Mouse (Mus musculus): ENCODE results near the gene Palm2. TPM values are rescaled to one million over a fixed set of nuclear protein-coding genes. Genes with fewer than 3 reads are reported as not detected.

Gene Palm2
- polyA plus RNA-seq, 1 experiment from 2014 or later, result 13.2 TPM

GRCm38 (mm10) chr4:57446082-57446481, 12.0 kb downstream of the Palm2 start:
- no peak overlapping the region for H3K4me3 ChIP-seq (replicated peaks)
- H3K9me3 ChIP-seq, result no peaks in the 10 kb centered on the region
- H3K9ac ChIP-seq (replicated peaks), result no peak overlapping the region
- H3K36me3 ChIP-seq, result no peaks in the 10 kb centered on the region
- H3K27me3 ChIP-seq, result no peaks in the 10 kb centered on the region
- no peaks in the 10 kb centered on the region for H3K4me1 ChIP-seq (replicated peaks)
- H3K27ac ChIP-seq, result no peak overlapping the region
- 71% methylated on average over 2 of the region's 2 CpGs for WGBS
- H3K4me2 ChIP-seq, result no peak overlapping the region
- no peak for ATAC-seq (ENCODE audit: insufficient number of reproducible peaks, insufficient read depth, low FRiP score, low TSS enrichment, low read depth)

- no peaks in the 10 kb centered on the region for H3K9me3 ChIP-seq
- no peak for ATAC-seq (ENCODE audit: insufficient number of reproducible peaks, insufficient read depth, low FRiP score, low TSS enrichment, low read depth)
- 88% methylated on average over 4 of the region's 4 CpGs for WGBS
- H3K4me2 ChIP-seq, result no peak overlapping the region
- no peaks in the 10 kb centered on the region for H3K27me3 ChIP-seq
- no peak overlapping the region for H3K27ac ChIP-seq
- peaks cover under 1% of the 10 kb centered on the region; the same call in 1 of the 2 replicates for H3K4me1 ChIP-seq (replicated peaks)
- no peak overlapping the region for H3K4me3 ChIP-seq (replicated peaks)
- H3K36me3 ChIP-seq, result no peaks in the 10 kb centered on the region
- H3K9ac ChIP-seq (replicated peaks), result no peak overlapping the region
These were observed 12.9 kb downstream of the Palm2 start for GRCm38 (mm10) chr4:57446854-57447444.

DNA sequence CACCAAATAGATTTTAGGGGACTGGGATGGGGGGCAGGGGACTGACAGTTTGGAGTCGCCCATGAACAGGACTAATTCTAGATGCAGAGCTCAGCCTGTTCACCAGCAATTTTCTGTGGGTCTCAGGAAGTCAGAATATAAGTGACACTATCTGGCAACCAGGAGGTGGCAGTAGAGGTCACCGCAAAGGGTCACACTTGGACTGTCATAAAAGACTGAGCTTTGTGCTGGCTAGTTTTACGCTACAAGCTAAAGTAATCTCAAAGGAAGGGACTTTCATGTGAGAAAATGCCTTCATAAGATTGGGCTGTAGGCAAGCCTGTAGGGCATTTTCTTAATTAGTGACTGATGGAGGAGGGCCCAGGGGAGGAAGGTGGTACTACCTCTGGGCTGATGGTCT, 17.8 kb downstream of the Palm2 start:
- Histone ChIP-seq H3K36me3 (no peaks in the 10 kb centered on the region), H3K4me2 (no peak overlapping the region), H3K27ac (no peak overlapping the region), H3K9me3 (no peaks in the 10 kb centered on the region), H3K27me3 (no peaks in the 10 kb centered on the region), H3K4me3 (replicated peaks) (no peak overlapping the region), H3K9ac (replicated peaks) (no peak overlapping the region), H3K4me1 (replicated peaks) (peaks cover 5% of the 10 kb centered on the region; the same call in 1 of the 2 replicates)
- WGBS, result 26% methylated on average over 3 of the region's 3 CpGs
- no peak; the same call in 1 of the 2 replicates for ATAC-seq (ENCODE audit: insufficient number of reproducible peaks, insufficient read depth, low FRiP score, low TSS enrichment, low read depth)

DNA sequence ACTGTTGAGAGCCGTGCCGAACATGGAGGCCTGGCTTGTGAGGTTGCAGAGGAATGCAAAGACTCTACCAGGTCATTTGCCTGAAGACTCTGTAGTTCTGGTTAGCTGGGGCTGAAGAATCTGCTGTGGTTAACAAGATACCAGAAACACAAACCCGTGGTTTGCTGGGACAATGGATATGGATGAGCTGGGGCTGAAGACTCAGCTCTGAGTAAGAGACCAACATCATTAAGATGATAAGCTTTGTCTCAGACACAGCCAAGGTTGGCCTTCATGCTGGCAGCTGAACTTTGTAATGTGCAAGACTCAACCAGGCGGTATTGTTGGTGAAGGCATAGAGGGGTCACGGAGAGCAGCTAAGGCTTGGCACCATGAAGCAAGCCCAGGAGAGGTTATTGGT, 18.6 kb downstream of the Palm2 start:
- no peak for ATAC-seq (ENCODE audit: insufficient number of reproducible peaks, insufficient read depth, low FRiP score, low TSS enrichment, low read depth)
- WGBS, result 93% methylated on average over 5 of the region's 5 CpGs

DNA sequence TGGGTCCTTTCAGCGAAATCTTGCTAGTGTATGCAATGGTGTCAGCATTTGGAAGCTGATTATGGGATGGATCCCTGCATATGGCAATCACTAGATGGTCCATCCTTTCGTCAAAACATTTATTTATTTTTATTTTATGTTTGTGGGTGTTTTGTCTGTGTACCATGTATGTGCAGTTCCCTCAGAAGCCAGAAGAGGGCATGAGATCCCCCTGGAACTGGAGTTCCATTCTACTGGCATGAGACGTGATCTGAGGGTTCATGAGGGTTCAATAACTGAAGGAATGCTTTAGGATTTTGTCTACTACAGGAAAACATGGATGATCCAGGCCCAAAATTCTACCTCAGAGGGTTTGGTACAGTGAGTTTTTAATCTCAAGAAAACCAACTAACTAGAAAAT, 28.3 kb downstream of the Palm2 start:
- no peaks in the 10 kb centered on the region for H3K9me3 ChIP-seq
- H3K9ac ChIP-seq (replicated peaks), result no peak overlapping the region
- no peaks in the 10 kb centered on the region for H3K27me3 ChIP-seq
- no peak overlapping the region for H3K27ac ChIP-seq
- H3K4me2 ChIP-seq, result no peak overlapping the region
- no peak for ATAC-seq (ENCODE audit: insufficient number of reproducible peaks, insufficient read depth, low FRiP score, low TSS enrichment, low read depth)
- WGBS, result 55% methylated on average over 3 of the region's 3 CpGs
- no peak overlapping the region for H3K4me3 ChIP-seq (replicated peaks)
- H3K36me3 ChIP-seq, result no peaks in the 10 kb centered on the region
- no peaks in the 10 kb centered on the region for H3K4me1 ChIP-seq (replicated peaks)

More for the DNA sequence above, 18.6 kb downstream of the Palm2 start:
- Histone ChIP-seq H3K9ac (replicated peaks) (no peak overlapping the region), H3K27me3 (no peaks in the 10 kb centered on the region), H3K4me1 (replicated peaks) (peaks cover 5% of the 10 kb centered on the region; the same call in 1 of the 2 replicates), H3K27ac (no peak overlapping the region), H3K36me3 (no peaks in the 10 kb centered on the region), H3K4me3 (replicated peaks) (no peak overlapping the region), H3K4me2 (no peak overlapping the region), H3K9me3 (no peaks in the 10 kb centered on the region)

- no peak; the same call in 1 of the 2 replicates for ATAC-seq (ENCODE audit: insufficient number of reproducible peaks, insufficient read depth, low FRiP score, low TSS enrichment, low read depth)
- no peak overlapping the region for H3K4me3 ChIP-seq (replicated peaks)
- H3K36me3 ChIP-seq, result no peaks in the 10 kb centered on the region
- H3K27ac ChIP-seq, result no peak overlapping the region
- H3K9me3 ChIP-seq, result no peaks in the 10 kb centered on the region
- WGBS, result 58% methylated on average over 7 of the region's 7 CpGs
- H3K27me3 ChIP-seq, result no peaks in the 10 kb centered on the region
- H3K9ac ChIP-seq (replicated peaks), result no peak overlapping the region
- no peak overlapping the region for H3K4me2 ChIP-seq
- H3K4me1 ChIP-seq (replicated peaks), result peaks cover 12% of the 10 kb centered on the region
These were observed 48.4 kb downstream of the Palm2 start for GRCm38 (mm10) chr4:57482435-57482834.

- no peaks in the 10 kb centered on the region for H3K9me3 ChIP-seq
- no peak overlapping the region for H3K27ac ChIP-seq
- H3K27me3 ChIP-seq, result 0 out of 2 replicates have a peak, but pooled peaks cover 2% of the 10 kb centered on the region
- H3K36me3 ChIP-seq, result no peaks in the 10 kb centered on the region
- H3K4me1 ChIP-seq (replicated peaks), result peaks cover 15% of the 10 kb centered on the region
- H3K4me2 ChIP-seq, result no peak overlapping the region
- H3K4me3 ChIP-seq (replicated peaks), result no peak overlapping the region
- ATAC-seq (ENCODE audit: insufficient number of reproducible peaks, insufficient read depth, low FRiP score, low TSS enrichment, low read depth), result no peak
- H3K9ac ChIP-seq (replicated peaks), result no peak overlapping the region
- 86% methylated on average over 3 of the region's 3 CpGs for WGBS
These were observed 52.3 kb downstream of the Palm2 start for GRCm38 (mm10) chr4:57486392-57486791.

GRCm38 (mm10) chr4:57489887-57490286, 55.8 kb downstream of the Palm2 start:
- Histone ChIP-seq H3K27me3 (0 out of 2 replicates have a peak, but pooled peaks cover 2% of the 10 kb centered on the region), H3K27ac (no peak overlapping the region), H3K36me3 (no peaks in the 10 kb centered on the region), H3K4me1 (replicated peaks) (0 out of 2 replicates have a peak, but pooled peaks cover 2% of the 10 kb centered on the region), H3K9me3 (no peaks in the 10 kb centered on the region), H3K9ac (replicated peaks) (no peak overlapping the region), H3K4me3 (replicated peaks) (no peak overlapping the region), H3K4me2 (no peak overlapping the region)
- no peak for ATAC-seq (ENCODE audit: insufficient number of reproducible peaks, insufficient read depth, low FRiP score, low TSS enrichment, low read depth)
- 83% methylated on average over 6 of the region's 6 CpGs for WGBS

DNA sequence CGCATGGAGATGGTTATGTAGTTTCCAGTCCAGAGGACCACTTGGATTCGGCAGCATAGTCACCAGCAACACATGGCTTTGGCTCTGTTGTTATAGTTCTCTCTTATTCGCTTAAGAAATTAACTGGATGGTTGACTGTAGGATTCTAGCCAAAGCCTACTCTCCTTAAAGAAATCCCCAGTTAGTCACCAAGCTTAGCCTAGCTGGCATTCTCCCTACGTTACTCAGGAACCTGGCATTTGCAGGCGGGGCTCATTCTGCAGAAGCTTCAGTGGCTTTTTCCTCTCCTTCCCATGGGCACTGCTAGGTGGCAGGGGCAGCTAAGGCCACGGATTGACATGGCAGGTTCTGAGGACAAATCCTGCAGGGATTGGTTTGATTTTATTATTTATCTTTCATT, 70.7 kb downstream of the Palm2 start:
- no peaks in the 10 kb centered on the region; the same call in 1 of the 2 replicates for H3K9me3 ChIP-seq
- H3K27ac ChIP-seq, result no peak overlapping the region
- no peak overlapping the region for H3K9ac ChIP-seq (replicated peaks)
- no peak for ATAC-seq (ENCODE audit: insufficient number of reproducible peaks, insufficient read depth, low FRiP score, low TSS enrichment, low read depth)
- H3K27me3 ChIP-seq, result no peaks in the 10 kb centered on the region
- no peaks in the 10 kb centered on the region for H3K4me1 ChIP-seq (replicated peaks)
- H3K4me3 ChIP-seq (replicated peaks), result no peak overlapping the region
- WGBS, result 85% methylated on average over 6 of the region's 6 CpGs
- H3K4me2 ChIP-seq, result no peak overlapping the region
- H3K36me3 ChIP-seq, result no peaks in the 10 kb centered on the region

DNA sequence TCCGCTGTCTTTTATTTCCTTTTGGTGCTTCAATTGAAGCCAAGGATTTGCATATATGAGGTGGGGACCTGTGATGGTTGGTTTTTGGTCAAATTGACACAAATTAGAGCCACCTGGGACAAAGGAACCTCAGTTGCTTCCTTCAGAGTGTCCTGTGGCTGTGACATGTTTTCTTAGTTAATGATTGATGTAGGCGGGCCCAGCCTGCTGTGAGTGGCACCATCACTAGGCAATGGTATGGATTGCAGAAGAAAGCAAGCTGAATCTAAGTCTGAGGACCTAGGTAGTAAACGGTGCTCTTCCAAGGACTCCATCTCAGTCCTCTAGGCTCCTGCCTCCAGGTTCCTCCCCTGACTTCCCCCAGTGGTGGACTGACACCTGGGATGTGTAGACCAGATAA, 76.5 kb downstream of the Palm2 start:
- WGBS, result 73% methylated on average over 2 of the region's 3 CpGs

DNA sequence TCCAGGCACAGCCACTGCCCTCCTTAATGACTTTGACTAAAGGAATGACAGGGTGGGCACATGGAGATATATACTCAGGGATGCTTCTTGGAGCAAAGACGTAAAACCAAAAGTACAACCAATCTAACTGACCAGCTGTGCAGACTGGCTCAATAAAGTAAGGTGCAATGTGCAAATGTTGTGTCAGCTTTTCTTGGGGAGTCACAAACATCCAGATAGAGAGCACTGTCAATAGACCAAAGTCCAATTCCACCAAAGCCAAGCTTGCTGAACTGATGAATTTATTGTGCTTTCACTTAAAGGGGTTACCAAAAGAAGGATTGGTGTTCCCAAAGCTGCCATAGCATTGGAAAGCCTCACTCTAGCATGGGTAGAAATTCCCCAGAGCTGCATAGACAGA, 77.7 kb downstream of the Palm2 start:
- no peaks in the 10 kb centered on the region for H3K9me3 ChIP-seq
- H3K27ac ChIP-seq, result no peak overlapping the region
- H3K4me2 ChIP-seq, result no peak overlapping the region
- WGBS, result 93% methylated on average over 1 of the region's 1 CpGs
- H3K27me3 ChIP-seq, result no peaks in the 10 kb centered on the region
- H3K9ac ChIP-seq (replicated peaks), result no peak overlapping the region
- H3K4me3 ChIP-seq (replicated peaks), result no peak overlapping the region
- no peak for ATAC-seq (ENCODE audit: insufficient number of reproducible peaks, insufficient read depth, low FRiP score, low TSS enrichment, low read depth)
- H3K36me3 ChIP-seq, result no peaks in the 10 kb centered on the region
- peaks cover 14% of the 10 kb centered on the region; the same call in 1 of the 2 replicates for H3K4me1 ChIP-seq (replicated peaks)

More for the DNA sequence above, 76.5 kb downstream of the Palm2 start:
- Histone ChIP-seq H3K27ac (no peak overlapping the region), H3K4me1 (replicated peaks) (peaks cover 14% of the 10 kb centered on the region; the same call in 1 of the 2 replicates), H3K4me3 (replicated peaks) (no peak overlapping the region), H3K27me3 (no peaks in the 10 kb centered on the region), H3K9me3 (no peaks in the 10 kb centered on the region), H3K9ac (replicated peaks) (no peak overlapping the region), H3K4me2 (no peak overlapping the region), H3K36me3 (no peaks in the 10 kb centered on the region)
- ATAC-seq (ENCODE audit: insufficient number of reproducible peaks, insufficient read depth, low FRiP score, low TSS enrichment, low read depth), result no peak
